Mouse (Mus musculus) myocyte (in vitro differentiated cells): ENCODE data around the gene 1110065P20Rik.

Source experiments
- POLR2A ChIP-seq: IDR thresholded peaks from one replicate; pipeline ENCODE4 v1.6.1; 2011; ENCODE audit warnings: low read depth, mild to moderate bottlenecking, control low read depth, moderate library complexity; ENCODE audit not compliant: insufficient read length
- USF1 ChIP-seq: IDR thresholded peaks from one replicate; pipeline ENCODE4 v1.6.1; 2011; ENCODE audit warnings: low read depth, mild to moderate bottlenecking, control low read depth, moderate library complexity

- TF ChIP-seq POLR2A = peak; percentile 8
- no peak for TF ChIP-seq USF1
These were observed at the start of gene 1110065P20Rik for GRCm38 (mm10) chr4:124850933-124851658.
